Mouse (Mus musculus) embryonic fibroblast, embryonic 13.5 days (primary cell): ENCODE measurements around the gene Csnk2b.
"Not testable (repeated sequence)": the region's sequence is repeated elsewhere in the genome, so short reads cannot be mapped to it uniquely, and the experiment has no call there.

Experiments used
- CTCF ChIP-seq: IDR thresholded peaks from 2 replicates; pipeline ENCODE4 v1.5.1; 2011; ENCODE audit warnings: mild to moderate bottlenecking, control low read depth, low read length, moderate library complexity, borderline replicate concordance; ENCODE audit not compliant: insufficient read depth
- POLR2A ChIP-seq: IDR thresholded peaks from 2 replicates; pipeline ENCODE4 v1.6.1; 2011; ENCODE audit warnings: low read depth, mild to moderate bottlenecking, control low read depth, low read length, moderate library complexity

DNA sequence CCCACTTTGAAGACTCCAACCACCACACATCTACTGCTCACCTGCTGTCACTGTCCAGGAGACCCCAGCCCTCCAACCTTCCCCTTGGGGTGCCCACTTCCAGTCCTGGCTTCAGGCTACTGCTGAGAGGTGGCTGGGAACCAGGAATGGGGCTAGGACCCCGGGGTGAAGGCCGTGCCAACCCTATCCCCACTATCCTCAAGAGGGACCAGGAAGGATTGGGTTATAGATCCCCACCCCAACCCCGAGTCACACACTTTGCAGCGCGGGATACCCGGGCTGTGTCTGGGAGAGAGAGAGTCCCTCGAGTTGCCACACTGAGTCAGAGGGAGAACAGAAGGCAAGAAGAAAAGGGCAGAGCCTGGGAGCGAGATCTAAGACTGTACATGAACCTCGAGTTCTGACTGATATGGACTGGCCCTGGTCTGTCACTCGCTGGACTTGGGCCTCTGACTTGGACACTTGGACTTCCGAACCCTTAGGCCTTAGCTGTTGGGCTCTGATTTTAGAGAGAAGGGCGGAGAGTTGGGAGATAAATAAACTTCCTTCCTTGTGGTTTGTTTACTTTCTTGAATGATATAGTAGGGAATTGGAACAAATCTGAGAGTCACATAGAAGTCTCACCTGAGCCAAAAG, 2.5 kb upstream of the Csnk2b start:
- not testable (repeated sequence) for TF ChIP-seq CTCF, POLR2A
